8 mouse cellular contexts compared by ENCODE assay signal in the genomic region with DNA sequence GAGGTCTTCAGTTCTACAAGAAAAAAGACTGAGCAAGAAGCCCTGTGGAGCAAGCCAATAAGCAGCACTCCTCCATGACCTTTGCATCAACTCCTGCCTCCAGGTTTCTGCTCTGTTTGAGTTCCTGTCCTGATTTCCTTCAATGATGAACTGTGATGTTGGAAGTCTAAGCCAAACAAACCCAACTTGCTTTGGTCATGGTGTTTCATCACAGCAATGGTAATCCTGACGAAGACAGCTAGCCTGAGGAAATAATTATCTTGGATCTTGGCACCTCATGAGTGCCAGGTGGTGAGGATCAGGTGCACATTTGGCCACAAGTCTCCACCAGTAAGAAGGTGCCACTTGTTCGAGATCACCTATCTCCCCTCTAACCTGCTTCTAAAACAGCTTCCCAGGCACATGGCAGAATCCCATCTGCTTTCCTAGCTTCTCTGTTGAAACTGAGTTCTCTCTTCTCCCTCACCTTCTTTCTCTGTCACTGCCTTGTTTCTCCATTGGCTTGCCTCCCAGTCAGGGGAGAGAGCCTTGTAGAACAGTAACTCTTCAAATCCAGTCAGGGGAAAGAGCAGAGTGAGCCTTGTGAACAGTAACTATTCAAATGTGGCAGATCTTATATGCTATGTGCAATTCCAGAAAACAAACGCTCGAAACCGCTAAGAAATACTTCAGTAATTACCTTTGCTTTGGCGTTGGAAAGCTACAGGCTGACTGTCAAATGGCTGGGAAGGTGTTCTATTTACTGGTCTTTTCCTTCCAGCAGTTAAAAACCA. TPM values are rescaled to one million over a fixed set of nuclear protein-coding genes. Genes with fewer than 3 reads are reported as not detected.
DNase-seq lines count a peak whose midpoint lies in the region; ATAC-seq and TF ChIP-seq lines count a peak whose summit lies in the region.

A gene (minus strand): TSS at position 723 of the 773 bp plus-strand sequence.

- no peak for DNase-seq in lung, adult 2 months
- DNase-seq in adrenal gland, postnatal 4 days (ENCODE audit: low spot score in 2 of 2): no peak
- DNase-seq in layer of hippocampus, postnatal 36 days: no peak
- no peak for DNase-seq in lung, postnatal 14 days
- no peak for DNase-seq in gastrocnemius, postnatal 14 days

- no peak within 1 kb of the TSS for H3K9ac ChIP-seq in lung, embryonic 15.5 days
- no peak within 1 kb of the TSS for H3K9ac ChIP-seq in hindbrain, embryonic 13.5 days

- no peak for ATAC-seq in lung, embryonic 15.5 days (ENCODE audit: borderline replicate concordance, extremely low read depth, low FRiP score, low TSS enrichment)
- no peak for ATAC-seq in hindbrain, embryonic 13.5 days (ENCODE audit: low FRiP score)
- no peak for ATAC-seq in megakaryocyte-erythroid progenitor cell, adult 5-6 weeks (replicated peaks; ENCODE audit: low FRiP score, low TSS enrichment, poor library complexity, severe bottlenecking)

- 79% methylated on average over 6 of the region's 6 CpGs for WGBS in lung, embryonic 15.5 days
- 84% methylated on average over 6 of the region's 6 CpGs for WGBS in lung, adult 2 months
- 93% methylated on average over 6 of the region's 6 CpGs for WGBS in hindbrain, embryonic 13.5 days

- no peak within 1 kb of the TSS for H3K27ac ChIP-seq in lung, embryonic 15.5 days
- no peak within 1 kb of the TSS for H3K27ac ChIP-seq in hindbrain, embryonic 13.5 days

- intact Hi-C loops in gastrocnemius, postnatal 14 days (cut with DNase I; ENCODE audit: low total_unique reads): no loop called here

- no peak for TF ChIP-seq POLR2A in lung, adult 2 months (IDR thresholded peaks at IDR 0.05; ENCODE audit: borderline replicate concordance, extremely low read depth, low read depth, low read length)

- no peaks in the 10 kb centered on the region for H3K4me1 ChIP-seq in lung, embryonic 15.5 days
- H3K4me1 ChIP-seq in lung, adult 2 months (ENCODE audit: control insufficient read depth, insufficient read depth, low read length): no peaks in the 10 kb centered on the region
- no peaks in the 10 kb centered on the region for H3K4me1 ChIP-seq in hindbrain, embryonic 13.5 days (replicated peaks)

- H3K9me3 ChIP-seq in lung, embryonic 15.5 days: no peaks in the 10 kb centered on the region
- H3K9me3 ChIP-seq in hindbrain, embryonic 13.5 days: no peaks in the 10 kb centered on the region

- no peaks in the 10 kb centered on the region for H3K36me3 ChIP-seq in lung, embryonic 15.5 days
- no peaks in the 10 kb centered on the region for H3K36me3 ChIP-seq in hindbrain, embryonic 13.5 days

- no peaks in the 10 kb centered on the region for H3K27me3 ChIP-seq in lung, embryonic 15.5 days
- no peaks in the 10 kb centered on the region for H3K27me3 ChIP-seq in hindbrain, embryonic 13.5 days

- no peak for TF ChIP-seq CTCF in lung, adult 2 months (IDR thresholded peaks at IDR 0.05; ENCODE audit: insufficient read depth, low read length)

- no peak within 1 kb of the TSS for H3K4me2 ChIP-seq in lung, embryonic 15.5 days
- H3K4me2 ChIP-seq in hindbrain, embryonic 13.5 days: no peak within 1 kb of the TSS

- no peak within 1 kb of the TSS for H3K4me3 ChIP-seq in lung, embryonic 15.5 days
- no peak within 1 kb of the TSS for H3K4me3 ChIP-seq in lung, adult 2 months (replicated peaks; ENCODE audit: extremely low read depth, low read depth, low read length)
- no peak within 1 kb of the TSS for H3K4me3 ChIP-seq in hindbrain, embryonic 13.5 days

RNA-seq across cellular contexts. Expression of the gene that starts here (rescaled TPM):
- polyA plus RNA-seq in lung, embryonic 15.5 days (2015; fragmentation: Nextera tagmentation; extraction: Ambion mirVana): 20.1 and 24.8 TPM in 2 replicates
- 2.7 and 5.5 TPM in 2 replicates for polyA plus RNA-seq in lung, adult 2 months (2012; rRNA removed)
- total RNA-seq in adrenal gland, postnatal 4 days (2021): 10 to 100 TPM; 16.4 to 21.4 TPM
- polyA plus RNA-seq in hindbrain, embryonic 13.5 days (2015; fragmentation: Nextera tagmentation; extraction: Ambion mirVana): 11.4 and 12.8 TPM in 2 replicates
- total RNA-seq in megakaryocyte-erythroid progenitor cell, adult 5-6 weeks (2014; fragmentation: Nextera tagmentation): 105 and 128 TPM in 2 replicates
- total RNA-seq in megakaryocyte-erythroid progenitor cell, adult 5-6 weeks (2017): 98.9 and 112 TPM in 2 replicates
- 1 to 10 TPM; 1.1 to 2.3 TPM for total RNA-seq in layer of hippocampus, postnatal 36 days (2021)
- 1 to 10 TPM; 3.6 to 4.8 TPM for total RNA-seq in gastrocnemius, postnatal 14 days (2021)

Comparison
In these comparisons a context has a peak if more than half of its experiments do, and no peak if none do; other contexts are left out.
1. RNA of the gene that starts here (total RNA-seq): 98.9 to 128 TPM in megakaryocyte-erythroid progenitor cell, adult 5-6 weeks; 16.4 to 21.4 TPM in adrenal gland, postnatal 4 days, 3.6 to 4.8 TPM in gastrocnemius, postnatal 14 days and 1.1 to 2.3 TPM in layer of hippocampus, postnatal 36 days; every median in the first group is over 4 times any median in the second.